ENCODE assay signal across 24 mouse cellular contexts in genomic region chr11:105150691-105151090, GRCm38 (mm10). TPM values are rescaled to one million over a fixed set of nuclear protein-coding genes. Genes with fewer than 3 reads are reported as not detected.
A peak's percentile ranks its signal among the peaks of the same experiment; 100 is the strongest.
DNase-seq lines count a peak whose midpoint lies in the region; ATAC-seq and TF ChIP-seq lines count a peak whose summit lies in the region.
"Had no signal": no experiment of that assay in that cellular context is flagged by ENCODE, and none has a peak within 500 bp of the region (broad histone marks: within the 10 kb centered on the region; RNA-seq: fewer than 3 reads in every experiment).

No protein-coding gene starts in this region.

- H3K4me1 ChIP-seq in liver, embryonic 12.5 days, result peaks cover 71% of the 10 kb centered on the region
- peaks cover 9% of the 10 kb centered on the region for H3K4me1 ChIP-seq in lung, postnatal 0 days (ENCODE audit: insufficient read depth, low read depth, low read length)

- H3K27me3 ChIP-seq in liver, embryonic 12.5 days (replicated peaks), result no peaks in the 10 kb centered on the region
- H3K27me3 ChIP-seq in lung, postnatal 0 days (replicated peaks; ENCODE audit: insufficient read depth, low read length), result no peaks in the 10 kb centered on the region
- H3K27me3 ChIP-seq: hindbrain, embryonic 13.5 days; intestine, embryonic 15.5 days; kidney, embryonic 15.5 days; neural tube, embryonic 15.5 days had no signal

- peak overlapping the region; percentile 95 for H3K27ac ChIP-seq in liver, embryonic 12.5 days
- no peak overlapping the region for H3K27ac ChIP-seq in lung, postnatal 0 days (ENCODE audit: low read length)
- H3K27ac ChIP-seq: embryonic facial prominence, embryonic 13.5 days; hindbrain, embryonic 13.5 days; intestine, embryonic 15.5 days; kidney, embryonic 15.5 days; midbrain, embryonic 10.5 days; neural tube, embryonic 15.5 days had no signal

- ATAC-seq in CD4-positive, CD25-positive, alpha-beta regulatory T cell, adult 4 months, result no peak
- no peak for ATAC-seq in liver, embryonic 12.5 days
- no peak for ATAC-seq in lung, postnatal 0 days
- ATAC-seq: intestine, embryonic 15.5 days had no signal

- no peak for TF ChIP-seq CTCF in lung, postnatal 0 days (IDR thresholded peaks at IDR 0.05)

- DNase-seq in CD4-positive, CD25-positive, alpha-beta regulatory T cell, adult 2 months (ENCODE audit: low read depth, low spot score), result peak; percentile 25
- peak; percentile 7 for DNase-seq in A20 (ENCODE audit: low read depth, low spot score)
- DNase-seq in R1 (ENCODE audit: low read depth, low spot score), result peak; percentile 79
- DNase-seq in ovary, adult 18-20 months (ENCODE audit: low spot score), result no peak
- no peak for DNase-seq in right cerebral cortex, postnatal 10 days (ENCODE audit: low spot score in 2 of 2)
- DNase-seq in lung, postnatal 0 days (ENCODE audit: low spot score), result no peak
- DNase-seq: adrenal gland, postnatal 25 days; cerebellum, adult 2 months; gastrocnemius, postnatal 25 days; heart, postnatal 14 days; lung, postnatal 36 days had no signal

- peak overlapping the region; percentile 69; the same call in 1 of the 2 replicates for H3K9ac ChIP-seq in liver, embryonic 12.5 days
- no peak overlapping the region for H3K9ac ChIP-seq in lung, postnatal 0 days (replicated peaks; ENCODE audit: low read depth)
- H3K9ac ChIP-seq: embryonic facial prominence, embryonic 13.5 days; hindbrain, embryonic 13.5 days; intestine, embryonic 15.5 days; kidney, embryonic 15.5 days; neural tube, embryonic 15.5 days had no signal

- H3K4me3 ChIP-seq in liver, embryonic 12.5 days, result no peak overlapping the region
- no peak overlapping the region for H3K4me3 ChIP-seq in lung, postnatal 0 days (ENCODE audit: low read depth, low read length)
- H3K4me3 ChIP-seq: embryonic facial prominence, embryonic 13.5 days; hindbrain, embryonic 13.5 days; intestine, embryonic 15.5 days; kidney, embryonic 15.5 days; midbrain, embryonic 10.5 days; neural tube, embryonic 15.5 days had no signal

- peak overlapping the region; percentile 70 for H3K4me2 ChIP-seq in liver, embryonic 12.5 days
- no peak overlapping the region for H3K4me2 ChIP-seq in lung, postnatal 0 days (replicated peaks; ENCODE audit: low read depth, low read length)

- 53% methylated on average over 4 of the region's 4 CpGs for WGBS in liver, embryonic 12.5 days (ENCODE audit: insufficient replicate concordance)
- WGBS in lung, postnatal 0 days, result 58% methylated on average over 4 of the region's 4 CpGs

- H3K36me3 ChIP-seq in liver, embryonic 12.5 days, result no peaks in the 10 kb centered on the region
- no peaks in the 10 kb centered on the region for H3K36me3 ChIP-seq in lung, postnatal 0 days (ENCODE audit: insufficient read depth, low read length)
- H3K36me3 ChIP-seq: embryonic facial prominence, embryonic 13.5 days; forebrain, embryonic 10.5 days; hindbrain, embryonic 13.5 days; intestine, embryonic 15.5 days; kidney, embryonic 15.5 days; midbrain, embryonic 10.5 days; neural tube, embryonic 15.5 days had no signal

- no peaks in the 10 kb centered on the region for H3K9me3 ChIP-seq in liver, embryonic 12.5 days (replicated peaks)
- no peaks in the 10 kb centered on the region for H3K9me3 ChIP-seq in lung, postnatal 0 days (ENCODE audit: low read length)
- H3K9me3 ChIP-seq: embryonic facial prominence, embryonic 13.5 days; forebrain, embryonic 10.5 days; hindbrain, embryonic 13.5 days; intestine, embryonic 15.5 days; kidney, embryonic 15.5 days; midbrain, embryonic 10.5 days; neural tube, embryonic 15.5 days had no signal

- TF ChIP-seq EP300 in lung, postnatal 0 days (IDR thresholded peaks at IDR 0.05), result no peak

RNA-seq across cellular contexts. Expression of gene Gm10842, which starts 4.0 kb away (rescaled TPM):
- not detected for polyA plus RNA-seq in CD4-positive, CD25-positive, alpha-beta regulatory T cell, adult 4 months (2017; shearing (Covaris generic))
- polyA plus RNA-seq in liver, embryonic 12.5 days (2016; fragmentation: Nextera tagmentation; extraction: Ambion mirVana), result not detected in 2 replicates
- not detected in 2 replicates for polyA plus RNA-seq in lung, postnatal 0 days (2015; fragmentation: Nextera tagmentation; extraction: Ambion mirVana)
- polyA plus RNA-seq: activated CD4-positive, CD25-positive, alpha-beta regulatory T cell, adult 4 months; cerebellum, adult 2 months; embryonic facial prominence, embryonic 13.5 days; forebrain, embryonic 10.5 days; heart, embryonic 11.5 days; hindbrain, embryonic 13.5 days; intestine, embryonic 15.5 days; kidney, embryonic 15.5 days; liver, adult 2 months; midbrain, embryonic 10.5 days; neural tube, embryonic 15.5 days; small intestine, adult 2 months had no signal

RNA-seq across cellular contexts. Expression of gene Mettl2, which starts 24.5 kb away (rescaled TPM):
- polyA plus RNA-seq in CD4-positive, CD25-positive, alpha-beta regulatory T cell, adult 4 months (2017; shearing (Covaris generic)), result 10 to 100 TPM; 17.6 to 20.1 TPM
- 34.3 and 35.1 TPM in 2 replicates for polyA plus RNA-seq in liver, embryonic 12.5 days (2016; fragmentation: Nextera tagmentation; extraction: Ambion mirVana)
- polyA plus RNA-seq in lung, postnatal 0 days (2015; fragmentation: Nextera tagmentation; extraction: Ambion mirVana), result 14.9 and 16.2 TPM in 2 replicates

RNA-seq across cellular contexts. Expression of gene Tlk2, which starts 27.9 kb away (rescaled TPM):
- polyA plus RNA-seq in CD4-positive, CD25-positive, alpha-beta regulatory T cell, adult 4 months (2017; shearing (Covaris generic)), result 10 to 100 TPM; 12.6 to 24.4 TPM
- 15.9 and 16.0 TPM in 2 replicates for polyA plus RNA-seq in liver, embryonic 12.5 days (2016; fragmentation: Nextera tagmentation; extraction: Ambion mirVana)
- polyA plus RNA-seq in lung, postnatal 0 days (2015; fragmentation: Nextera tagmentation; extraction: Ambion mirVana), result 14.4 and 14.8 TPM in 2 replicates

Comparison
In these comparisons a context has a peak if more than half of its experiments do, and no peak if none do; other contexts are left out.
1. DNase-seq: peak in CD4-positive, CD25-positive, alpha-beta regulatory T cell, adult 2 months (single experiment), A20 (single experiment) and R1 (single experiment); none in ovary, adult 18-20 months (single experiment), right cerebral cortex, postnatal 10 days (0 of 2) and lung, postnatal 0 days (single experiment).